Mouse (Mus musculus): ENCODE measurements at regions not wholly inside any gene's neighbourhood (a gene's known extent, or its start where the extent isn't known, plus 50 kb on each side); places are given as distances from the start of the nearest gene placed in this dataset.
A peak's percentile ranks its signal among the peaks of the same experiment; 100 is the strongest.

GRCm38 (mm10) chr13:63696399-63696798 lies 118.6 kb upstream of the Ercc6l2 start:
- Histone ChIP-seq H3K27me3 (ENCODE audit: control insufficient read depth, insufficient read depth, low read length) (no peaks in the 10 kb centered on the region), H3K27ac (ENCODE audit: insufficient read depth, low read depth, low read length) (no peak overlapping the region), H3K36me3 (ENCODE audit: control insufficient read depth, insufficient read depth, low read length) (no peaks in the 10 kb centered on the region), H3K4me1 (ENCODE audit: control insufficient read depth, insufficient read depth, insufficient read length, low read length) (no peaks in the 10 kb centered on the region), H3K4me3 (ENCODE audit: low read depth, low read length) (no peak overlapping the region)
- no peak for TF ChIP-seq CTCF (IDR thresholded peaks at IDR 0.05; ENCODE audit: extremely low read depth, insufficient read length, insufficient replicate concordance, low read depth, low read length)
- no peak for TF ChIP-seq POLR2A (IDR thresholded peaks at IDR 0.05; ENCODE audit: low read depth, low read length)
- 49% methylated on average over 3 of the region's 3 CpGs for WGBS

GRCm38 (mm10) chr13:63699624-63700023 lies 115.4 kb upstream of the Ercc6l2 start:
- H3K4me1 ChIP-seq (ENCODE audit: control insufficient read depth, insufficient read depth, insufficient read length, low read length): no peaks in the 10 kb centered on the region; the same call in 1 of the 2 replicates
- no peak for TF ChIP-seq POLR2A (IDR thresholded peaks at IDR 0.05; ENCODE audit: low read depth, low read length)
- TF ChIP-seq CTCF (IDR thresholded peaks at IDR 0.05; ENCODE audit: extremely low read depth, insufficient read length, insufficient replicate concordance, low read depth, low read length): no peak
- WGBS: 34% methylated on average over 2 of the region's 2 CpGs
- no peaks in the 10 kb centered on the region for H3K27me3 ChIP-seq (ENCODE audit: control insufficient read depth, insufficient read depth, low read length)
- no peaks in the 10 kb centered on the region for H3K36me3 ChIP-seq (ENCODE audit: control insufficient read depth, insufficient read depth, low read length)
- no peak overlapping the region for H3K4me3 ChIP-seq (ENCODE audit: low read depth, low read length)
- H3K27ac ChIP-seq (ENCODE audit: insufficient read depth, low read depth, low read length): no peak overlapping the region

GRCm38 (mm10) chr13:63700747-63701146 lies 114.3 kb upstream of the Ercc6l2 start:
- Histone ChIP-seq H3K36me3 (ENCODE audit: control insufficient read depth, insufficient read depth, low read length) (no peaks in the 10 kb centered on the region), H3K4me3 (ENCODE audit: low read depth, low read length) (no peak overlapping the region), H3K4me1 (ENCODE audit: control insufficient read depth, insufficient read depth, insufficient read length, low read length) (no peaks in the 10 kb centered on the region; the same call in 1 of the 2 replicates), H3K27ac (ENCODE audit: insufficient read depth, low read depth, low read length) (peak overlapping the region; percentile 49), H3K27me3 (ENCODE audit: control insufficient read depth, insufficient read depth, low read length) (no peaks in the 10 kb centered on the region)
- TF ChIP-seq CTCF (IDR thresholded peaks at IDR 0.05; ENCODE audit: extremely low read depth, insufficient read length, insufficient replicate concordance, low read depth, low read length) (no peak), POLR2A (IDR thresholded peaks at IDR 0.05; ENCODE audit: low read depth, low read length) (no peak)
- 71% methylated on average over 3 of the region's 3 CpGs for WGBS

- no peaks in the 10 kb centered on the region for H3K36me3 ChIP-seq (ENCODE audit: control insufficient read depth, insufficient read depth, low read length)
- H3K27ac ChIP-seq (ENCODE audit: insufficient read depth, low read depth, low read length): peak overlapping the region; percentile 75
- TF ChIP-seq CTCF (IDR thresholded peaks at IDR 0.05; ENCODE audit: extremely low read depth, insufficient read length, insufficient replicate concordance, low read depth, low read length) (no peak), POLR2A (IDR thresholded peaks at IDR 0.05; ENCODE audit: low read depth, low read length) (no peak)
- H3K4me1 ChIP-seq (ENCODE audit: control insufficient read depth, insufficient read depth, insufficient read length, low read length): no peaks in the 10 kb centered on the region; the same call in 1 of the 2 replicates
- 62% methylated on average over 9 of the region's 9 CpGs for WGBS
- no peaks in the 10 kb centered on the region for H3K27me3 ChIP-seq (ENCODE audit: control insufficient read depth, insufficient read depth, low read length)
- H3K4me3 ChIP-seq (ENCODE audit: low read depth, low read length): no peak overlapping the region
Observed at GRCm38 (mm10) chr13:63701199-63702175, 113.6 kb upstream of the Ercc6l2 start.

- no peak overlapping the region for H3K4me3 ChIP-seq (ENCODE audit: low read depth, low read length)
- TF ChIP-seq POLR2A (IDR thresholded peaks at IDR 0.05; ENCODE audit: low read depth, low read length) (no peak), CTCF (IDR thresholded peaks at IDR 0.05; ENCODE audit: extremely low read depth, insufficient read length, insufficient replicate concordance, low read depth, low read length) (no peak)
- H3K4me1 ChIP-seq (ENCODE audit: control insufficient read depth, insufficient read depth, insufficient read length, low read length): no peaks in the 10 kb centered on the region
- H3K27ac ChIP-seq (ENCODE audit: insufficient read depth, low read depth, low read length): no peak overlapping the region
- WGBS: 51% methylated on average over 2 of the region's 2 CpGs
- H3K27me3 ChIP-seq (ENCODE audit: control insufficient read depth, insufficient read depth, low read length): no peaks in the 10 kb centered on the region
- no peaks in the 10 kb centered on the region for H3K36me3 ChIP-seq (ENCODE audit: control insufficient read depth, insufficient read depth, low read length)
Observed at GRCm38 (mm10) chr13:63708567-63708966, 106.5 kb upstream of the Ercc6l2 start.

GRCm38 (mm10) chr13:63713137-63713536 lies 101.9 kb upstream of the Ercc6l2 start:
- H3K36me3 ChIP-seq (ENCODE audit: control insufficient read depth, insufficient read depth, low read length): no peaks in the 10 kb centered on the region
- WGBS: 91% methylated on average over 3 of the region's 3 CpGs
- H3K4me3 ChIP-seq (ENCODE audit: low read depth, low read length): no peak overlapping the region
- no peaks in the 10 kb centered on the region for H3K4me1 ChIP-seq (ENCODE audit: control insufficient read depth, insufficient read depth, insufficient read length, low read length)
- H3K27me3 ChIP-seq (ENCODE audit: control insufficient read depth, insufficient read depth, low read length): no peaks in the 10 kb centered on the region
- no peak for TF ChIP-seq POLR2A (IDR thresholded peaks at IDR 0.05; ENCODE audit: low read depth, low read length)
- TF ChIP-seq CTCF (IDR thresholded peaks at IDR 0.05; ENCODE audit: extremely low read depth, insufficient read length, insufficient replicate concordance, low read depth, low read length): peak; percentile 38; the same call in 1 of the 2 replicates
- H3K27ac ChIP-seq (ENCODE audit: insufficient read depth, low read depth, low read length): no peak overlapping the region

GRCm38 (mm10) chr13:63716498-63716897 lies 98.5 kb upstream of the Ercc6l2 start:
- no peaks in the 10 kb centered on the region for H3K36me3 ChIP-seq (ENCODE audit: control insufficient read depth, insufficient read depth, low read length)
- H3K4me3 ChIP-seq (ENCODE audit: low read depth, low read length): no peak overlapping the region
- WGBS: 82% methylated on average over 1 of the region's 1 CpGs
- H3K27me3 ChIP-seq (ENCODE audit: control insufficient read depth, insufficient read depth, low read length): no peaks in the 10 kb centered on the region
- no peak overlapping the region for H3K27ac ChIP-seq (ENCODE audit: insufficient read depth, low read depth, low read length)
- H3K4me1 ChIP-seq (ENCODE audit: control insufficient read depth, insufficient read depth, insufficient read length, low read length): no peaks in the 10 kb centered on the region; the same call in 1 of the 2 replicates
- no peak for TF ChIP-seq CTCF (IDR thresholded peaks at IDR 0.05; ENCODE audit: extremely low read depth, insufficient read length, insufficient replicate concordance, low read depth, low read length)

All from small intestine, adult 2 months (tissue).